Mouse (Mus musculus): ENCODE results near the gene Zdhhc7.

Gene Zdhhc7

DNA sequence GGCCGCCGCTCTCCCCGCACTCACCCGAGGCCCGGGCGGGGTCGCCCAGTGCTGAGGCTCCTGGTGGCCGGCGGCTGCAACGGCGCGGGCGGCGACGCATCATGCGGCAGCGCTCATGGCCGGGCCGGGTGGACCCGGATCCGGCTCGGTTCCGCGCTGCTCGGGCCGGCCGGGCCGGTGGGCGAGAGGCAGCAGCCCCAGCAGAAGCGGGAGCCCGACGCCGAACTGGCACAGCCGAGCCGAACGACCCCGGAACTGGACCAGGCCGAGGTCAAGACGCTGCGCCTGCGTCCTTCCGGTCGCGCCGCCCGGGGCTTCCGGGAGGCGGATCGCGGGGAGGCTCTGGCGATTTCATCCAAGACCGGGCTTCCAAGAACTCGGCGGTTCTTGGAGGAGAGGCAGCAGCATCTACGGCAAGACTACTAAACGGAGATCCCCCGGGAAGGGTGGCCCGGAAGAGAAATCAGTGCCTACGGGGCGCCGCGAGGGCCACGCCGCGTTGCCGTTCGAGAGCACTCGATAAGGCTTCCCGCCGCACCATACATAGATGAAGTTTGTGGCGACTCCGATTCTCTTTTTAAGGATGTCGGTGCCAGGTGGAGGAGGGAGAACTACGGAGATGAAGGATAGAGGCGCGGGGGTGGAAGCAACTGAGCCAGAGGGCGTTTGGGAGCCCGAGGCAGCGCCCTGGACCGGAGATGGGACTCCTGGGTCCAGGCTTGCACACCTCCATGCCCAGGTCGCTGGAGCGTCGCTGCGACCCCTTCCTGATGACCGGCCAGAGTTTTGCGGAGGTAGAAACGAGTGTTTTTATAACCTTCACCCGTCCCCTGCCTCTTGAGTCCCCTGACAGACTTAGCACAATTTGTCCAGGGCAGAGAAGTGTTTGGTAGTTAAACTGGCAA, at the start of gene Zdhhc7:
Gene Zdhhc7, minus strand, starts transcription at position 415 of the 905 bp plus-strand sequence.
- DNase-seq (ENCODE audit: low spot score in 2 of 2), result peak; percentile 69 to 82

DNA sequence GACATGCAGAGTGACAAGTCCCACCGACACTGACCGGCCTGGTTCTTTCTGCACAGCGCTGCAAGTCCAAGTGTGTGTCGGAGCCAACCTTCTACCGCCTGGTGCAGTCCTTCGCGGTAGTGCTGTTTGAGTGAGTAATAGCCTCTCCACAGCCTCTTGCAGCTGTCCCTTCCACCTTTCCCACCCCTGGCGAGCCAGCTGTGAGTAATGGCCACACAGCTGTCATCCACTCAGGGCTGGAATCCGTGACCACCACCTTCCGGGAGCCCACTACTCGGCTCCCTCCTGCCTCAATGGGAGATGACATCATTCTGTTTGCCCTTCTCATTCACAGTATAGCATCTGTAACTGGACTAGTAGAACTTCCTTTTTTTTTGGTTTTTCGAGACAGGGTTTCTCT, 48.7 kb upstream of the Zdhhc7 start:
- DNase-seq (ENCODE audit: low spot score in 2 of 2), result no peak

DNA sequence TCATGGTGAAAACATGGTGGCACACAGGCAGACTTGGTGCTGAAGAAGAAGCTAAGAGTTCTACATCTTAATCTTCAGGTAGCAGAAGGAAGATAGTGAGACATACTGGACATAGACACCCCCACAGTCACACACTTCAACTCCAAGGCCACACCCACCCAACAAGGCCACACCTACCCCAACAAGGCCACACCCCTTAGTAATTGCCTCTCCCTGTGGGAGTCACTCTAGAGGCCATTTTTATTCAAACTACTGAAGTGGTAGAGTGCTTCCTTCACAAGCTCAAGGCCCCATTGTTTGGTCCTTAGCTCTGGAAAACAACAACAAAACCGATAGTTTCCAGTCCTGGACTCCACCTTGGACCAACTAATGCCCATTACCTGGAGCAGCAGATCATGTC, 44.8 kb upstream of the Zdhhc7 start:
- no peak for DNase-seq (ENCODE audit: low spot score in 2 of 2)

DNA sequence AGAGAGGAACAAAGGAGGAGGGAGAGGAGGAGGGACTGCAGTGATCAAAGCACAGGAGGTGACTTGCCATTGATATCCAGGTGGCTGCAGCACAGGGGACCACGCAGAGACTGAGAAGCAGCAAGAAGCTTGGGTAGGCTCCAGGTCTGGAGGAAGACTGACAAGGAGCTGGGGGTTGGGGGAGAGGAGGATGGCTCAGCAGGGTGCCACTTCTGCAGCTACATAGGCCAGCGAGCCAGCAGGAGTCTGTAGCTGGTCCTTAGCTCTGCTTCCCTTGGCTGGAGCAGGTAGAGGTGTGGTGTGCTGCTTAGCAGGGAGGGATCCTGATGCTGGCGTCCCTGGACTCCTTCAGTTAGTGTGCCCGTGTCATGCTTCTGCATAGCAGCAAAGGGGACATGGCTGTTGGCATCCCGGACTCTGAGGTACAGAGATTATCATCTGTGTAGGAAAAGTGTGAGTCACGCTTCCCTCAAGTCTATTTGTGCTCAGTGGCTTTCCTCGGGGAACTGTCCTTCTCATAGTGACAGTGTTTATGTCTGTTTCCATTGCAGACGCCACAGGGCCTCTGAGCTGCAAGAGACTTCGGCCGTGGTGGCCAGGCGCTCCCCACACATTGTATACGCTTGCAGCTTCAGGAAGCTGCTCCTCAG, 43.5 kb upstream of the Zdhhc7 start:
- DNase-seq (ENCODE audit: low spot score in 2 of 2), result no peak

DNA sequence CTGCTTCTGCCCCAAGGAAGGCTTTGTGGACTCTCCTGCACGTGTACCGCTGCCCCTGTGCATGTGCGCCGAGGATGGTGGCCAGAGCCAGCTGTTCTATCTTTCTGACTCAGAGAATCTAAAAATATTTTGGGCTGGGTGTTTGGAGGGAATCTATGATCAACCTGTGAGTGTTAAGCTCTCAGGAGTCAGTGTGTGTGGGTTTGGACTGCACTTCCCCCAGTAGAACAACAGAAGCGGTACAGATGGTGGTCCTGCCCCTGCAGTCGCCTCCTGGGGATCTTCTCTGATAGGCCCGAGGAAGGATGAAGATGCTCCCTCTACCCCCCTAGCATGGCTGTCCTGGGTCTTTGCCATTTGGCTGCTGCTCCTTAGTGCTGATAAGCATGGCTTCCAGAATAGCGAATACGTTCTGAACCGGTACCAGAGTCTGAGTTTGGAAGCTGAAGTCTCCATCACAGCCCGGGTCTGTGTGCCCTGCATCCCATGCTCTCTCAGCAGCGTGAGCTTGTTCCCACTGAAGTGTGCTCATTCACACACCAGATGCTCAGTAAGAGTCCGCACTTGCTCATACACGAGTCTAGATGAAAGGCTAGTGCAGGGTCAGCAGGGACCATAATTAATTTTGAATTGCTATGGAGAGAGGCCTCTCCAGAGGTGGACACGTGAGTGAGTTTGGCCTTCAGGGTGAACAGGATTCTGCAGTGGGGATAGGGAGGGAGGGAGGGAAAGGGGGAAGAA, 42.8 kb upstream of the Zdhhc7 start:
- DNase-seq (ENCODE audit: low spot score in 2 of 2), result no peak

DNA sequence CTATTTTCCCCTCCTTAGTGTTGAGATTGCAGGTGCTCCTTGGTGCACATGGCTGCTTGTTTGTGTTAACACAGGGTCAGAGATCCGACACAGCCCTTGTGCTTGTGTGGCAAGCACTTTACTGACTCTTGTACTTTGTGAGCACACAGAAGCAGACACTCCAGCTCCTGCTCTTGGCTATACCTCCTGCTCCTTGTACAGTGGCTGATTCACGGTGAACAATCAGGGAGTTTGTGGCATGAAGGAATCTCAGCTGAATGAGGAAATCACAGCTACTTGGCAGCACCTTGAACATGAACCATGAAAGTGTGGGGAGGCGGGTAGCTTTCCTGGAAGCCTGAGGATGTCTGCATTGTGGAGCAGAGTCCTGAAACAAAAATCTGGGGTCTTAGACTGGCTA, 39.5 kb upstream of the Zdhhc7 start:
- DNase-seq (ENCODE audit: low spot score in 2 of 2), result no peak

DNA sequence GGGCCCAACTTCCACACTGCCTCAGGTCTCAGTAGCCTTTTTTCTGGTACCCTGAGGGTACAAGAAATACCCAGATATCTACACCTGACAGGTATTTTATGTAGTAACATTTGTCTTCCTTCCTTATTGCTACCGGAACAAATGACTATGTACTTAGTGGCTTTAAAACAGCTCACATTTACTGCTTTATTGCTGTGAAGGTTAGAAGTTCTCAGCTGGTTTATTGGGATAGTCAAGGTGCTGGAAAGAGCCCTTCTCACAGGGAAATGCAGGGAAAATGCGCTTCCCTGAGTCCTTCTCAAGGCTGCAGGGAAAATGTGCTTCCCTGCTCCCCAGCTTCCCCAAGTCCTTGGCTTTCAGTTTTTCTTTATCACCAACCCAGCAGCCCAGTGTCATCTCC, 37.7 kb upstream of the Zdhhc7 start:
- DNase-seq (ENCODE audit: low spot score in 2 of 2), result no peak

DNA sequence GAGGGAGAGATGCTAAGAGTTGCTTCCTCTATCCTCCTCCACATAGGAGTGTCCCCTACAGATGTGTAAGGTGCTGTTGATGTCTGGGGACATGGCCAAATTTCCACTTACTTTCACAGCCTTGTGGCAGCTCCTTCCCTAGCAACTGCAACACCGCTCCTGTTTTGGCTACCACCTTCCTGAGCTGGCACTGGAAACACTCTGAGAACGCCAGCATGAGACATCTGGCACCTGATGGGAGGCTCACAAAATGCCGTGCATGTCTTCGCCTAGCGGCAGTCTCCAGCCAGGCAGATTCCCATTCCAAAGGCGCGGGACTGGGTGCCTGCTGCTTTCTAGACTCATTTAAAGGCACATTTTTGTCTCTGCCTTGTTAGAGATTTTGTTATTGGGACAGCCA, 35.3 kb upstream of the Zdhhc7 start:
- DNase-seq (ENCODE audit: low spot score in 2 of 2), result peak; percentile 51 to 76

DNA sequence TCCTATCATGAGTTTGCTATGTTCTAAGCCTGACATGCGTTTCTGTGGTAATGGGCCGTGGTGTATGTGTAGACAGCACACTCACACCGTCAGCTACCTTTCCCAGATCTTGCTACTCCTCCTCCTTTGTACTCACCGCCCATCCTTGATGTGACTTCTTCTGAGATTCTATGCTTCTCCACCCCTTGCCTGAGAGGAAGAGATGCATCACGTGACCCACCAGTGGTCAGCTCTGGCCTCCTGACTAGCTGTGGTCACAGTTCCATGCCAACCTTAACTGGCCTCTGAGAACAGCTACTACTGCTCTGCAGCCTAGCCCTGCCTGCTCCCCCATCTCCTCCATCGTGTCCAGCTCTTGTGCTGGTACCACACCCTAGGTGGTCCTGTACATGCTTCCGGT, 34.4 kb upstream of the Zdhhc7 start:
- no peak for DNase-seq (ENCODE audit: low spot score in 2 of 2)

DNA sequence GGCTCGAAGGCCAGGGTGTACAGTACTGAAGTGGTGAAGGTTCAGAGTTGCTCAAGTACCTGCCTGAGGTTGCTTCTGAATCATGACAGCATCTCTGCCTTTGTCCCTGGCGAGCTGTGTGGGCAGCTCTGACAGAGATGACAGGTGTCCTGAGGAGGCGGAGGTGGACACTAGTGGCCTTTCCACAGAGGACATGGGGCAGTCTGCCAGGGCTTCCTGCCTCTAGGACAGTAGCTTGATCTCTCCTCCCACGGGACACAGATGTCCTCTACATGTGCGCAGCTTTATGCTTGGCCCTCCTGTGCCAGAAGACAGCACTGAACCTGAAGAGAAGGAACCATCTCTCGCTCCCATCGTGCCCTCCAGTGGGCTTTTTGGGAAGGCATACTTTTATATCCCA, 31.9 kb upstream of the Zdhhc7 start:
- no peak for DNase-seq (ENCODE audit: low spot score in 2 of 2)

DNA sequence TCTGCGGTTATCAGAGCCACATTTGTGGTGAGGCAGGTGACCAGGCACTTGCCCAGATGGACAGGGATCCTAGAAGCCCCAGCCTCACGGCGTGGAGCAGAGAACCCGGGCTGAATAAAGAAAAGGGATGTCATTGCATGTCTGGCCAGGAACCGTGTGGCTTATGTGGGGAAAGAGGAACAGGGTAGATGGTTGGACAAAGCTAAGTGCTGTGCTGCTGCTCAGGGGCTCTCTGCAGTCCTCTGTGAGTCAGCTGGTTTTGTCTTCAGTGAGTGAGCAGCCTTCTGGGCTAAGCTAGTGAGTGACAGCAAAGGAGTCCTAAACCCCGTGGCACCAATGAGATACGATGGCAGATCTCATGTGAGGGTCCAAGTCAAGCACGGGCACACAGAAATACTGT, 29.9 kb upstream of the Zdhhc7 start:
- no peak for DNase-seq (ENCODE audit: low spot score in 2 of 2)

DNA sequence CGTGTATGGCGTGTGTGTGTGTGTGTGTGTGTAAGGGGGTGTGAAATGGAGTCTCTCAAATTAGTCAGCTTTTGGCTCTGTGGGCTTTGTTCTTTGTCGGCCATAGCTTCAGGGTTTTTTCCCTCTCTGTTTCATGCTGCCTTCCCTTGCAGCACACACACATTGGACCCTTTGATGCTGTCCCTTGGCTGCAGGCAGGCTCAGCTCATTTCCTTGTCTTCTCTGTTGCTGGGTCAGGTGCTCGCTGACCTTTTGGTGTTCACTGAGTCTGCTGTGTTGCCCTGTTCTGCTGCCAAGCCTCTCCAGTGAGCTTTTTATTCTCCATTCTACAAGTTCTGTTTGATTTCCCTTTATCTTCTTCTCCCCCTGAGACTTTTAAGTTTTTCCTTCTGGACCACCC, 28.3 kb upstream of the Zdhhc7 start:
- DNase-seq (ENCODE audit: low spot score in 2 of 2), result no peak

DNA sequence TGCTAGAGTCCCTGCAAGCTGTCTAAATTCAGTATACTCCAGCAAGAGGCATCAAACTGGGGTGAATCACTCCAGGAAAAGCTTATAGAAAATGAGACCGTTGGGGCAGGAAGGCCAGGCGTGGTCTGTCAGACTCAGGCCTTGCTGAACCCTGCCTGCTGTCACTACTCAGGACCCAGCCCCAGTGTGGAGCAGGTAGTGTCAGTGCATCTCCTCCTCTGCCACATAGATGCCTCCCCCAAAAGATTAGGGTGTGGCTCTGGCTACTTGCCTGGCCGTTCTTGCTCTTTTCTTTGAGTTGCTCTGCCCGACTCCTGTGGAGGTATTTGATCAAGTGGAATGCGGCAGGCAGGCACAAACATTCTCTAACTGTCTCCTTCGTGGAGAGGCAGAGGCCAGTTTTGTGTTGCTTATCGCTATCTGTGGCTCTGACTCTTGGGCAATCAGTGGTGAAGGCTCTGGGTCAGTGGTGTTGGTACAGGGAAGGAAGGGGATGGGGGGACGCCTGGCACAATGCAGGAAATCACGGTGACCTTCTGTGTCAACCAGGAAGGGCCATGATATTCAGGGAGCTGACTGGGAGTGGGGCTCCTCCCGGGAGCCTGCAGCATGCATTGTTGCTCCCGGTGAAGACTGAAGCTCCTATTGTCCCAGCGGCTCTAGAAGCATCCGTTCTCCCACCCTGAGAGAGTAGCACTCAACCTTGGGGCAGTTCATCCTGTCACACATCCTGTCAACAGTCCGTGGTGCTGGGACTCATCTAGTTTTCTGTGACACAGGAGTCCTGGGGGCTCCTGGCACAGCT, 25.3 kb upstream of the Zdhhc7 start:
- DNase-seq (ENCODE audit: low spot score in 2 of 2), result no peak

DNA sequence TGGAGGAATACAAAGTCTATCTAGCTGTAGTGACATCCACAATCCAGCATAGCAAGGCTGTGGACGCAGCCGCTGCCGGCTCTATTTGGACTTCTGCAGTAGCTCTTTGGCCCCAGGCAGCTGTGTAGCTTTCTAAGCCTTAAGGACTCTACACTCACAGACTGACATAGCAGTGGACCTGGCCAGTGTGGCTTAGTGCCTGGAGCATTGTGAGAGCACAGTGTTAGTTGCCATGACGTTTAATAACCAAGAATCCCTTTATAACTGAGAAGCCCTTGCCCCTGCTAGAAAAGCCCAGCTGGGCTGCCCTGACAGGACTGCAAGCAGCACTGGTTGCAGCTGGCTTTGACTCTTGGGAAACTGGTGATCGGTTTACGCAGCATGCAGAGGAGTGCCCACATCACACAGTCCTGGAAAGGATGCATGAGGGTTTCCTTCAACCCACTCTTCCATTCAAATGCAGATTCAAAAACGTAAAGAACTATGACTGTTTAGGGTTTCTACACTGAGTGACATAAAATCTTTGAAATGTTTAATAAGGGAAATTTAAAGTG, 23.6 kb upstream of the Zdhhc7 start:
- no peak for DNase-seq (ENCODE audit: low spot score in 2 of 2)

DNA sequence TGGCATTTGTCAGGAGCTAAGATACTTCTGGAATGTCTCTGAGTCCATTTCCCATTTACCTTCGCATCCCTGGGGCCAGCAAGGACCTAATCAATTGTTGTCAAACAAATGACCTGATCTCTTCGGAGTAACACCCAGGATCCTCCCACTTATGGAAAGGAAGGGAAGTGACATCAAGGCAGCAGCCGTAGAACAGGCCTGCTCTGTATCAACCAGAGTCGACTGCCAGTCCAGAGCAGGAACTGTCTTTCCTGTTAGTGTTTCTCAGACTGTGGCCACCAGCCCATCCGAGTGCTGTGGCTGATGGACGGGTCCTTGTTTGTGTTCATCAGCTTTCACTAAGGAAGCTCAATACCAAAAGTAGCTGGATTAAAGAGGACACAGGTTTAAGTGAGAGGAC, 23.0 kb upstream of the Zdhhc7 start:
- no peak for DNase-seq (ENCODE audit: low spot score in 2 of 2)

DNA sequence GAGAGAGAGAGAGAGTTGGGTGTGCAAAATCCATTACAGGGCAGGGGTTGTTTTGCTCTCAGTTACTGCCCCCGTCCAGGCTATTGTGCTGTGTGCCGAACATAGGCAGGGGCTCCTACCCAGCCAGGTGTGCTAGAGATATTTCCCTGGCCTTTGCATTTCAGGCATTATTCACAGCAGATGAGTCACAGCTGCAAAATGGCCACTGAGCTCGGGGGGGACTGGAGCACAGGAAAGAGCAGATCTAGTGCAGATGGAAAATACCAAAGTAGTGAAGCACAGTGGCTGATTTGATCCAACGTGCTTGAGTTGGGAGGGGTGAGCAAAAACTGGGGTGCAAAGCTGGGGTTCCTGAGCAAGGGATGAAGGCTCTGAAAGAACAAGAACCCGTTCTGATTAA, 19.7 kb upstream of the Zdhhc7 start:
- no peak for DNase-seq (ENCODE audit: low spot score in 2 of 2)

DNA sequence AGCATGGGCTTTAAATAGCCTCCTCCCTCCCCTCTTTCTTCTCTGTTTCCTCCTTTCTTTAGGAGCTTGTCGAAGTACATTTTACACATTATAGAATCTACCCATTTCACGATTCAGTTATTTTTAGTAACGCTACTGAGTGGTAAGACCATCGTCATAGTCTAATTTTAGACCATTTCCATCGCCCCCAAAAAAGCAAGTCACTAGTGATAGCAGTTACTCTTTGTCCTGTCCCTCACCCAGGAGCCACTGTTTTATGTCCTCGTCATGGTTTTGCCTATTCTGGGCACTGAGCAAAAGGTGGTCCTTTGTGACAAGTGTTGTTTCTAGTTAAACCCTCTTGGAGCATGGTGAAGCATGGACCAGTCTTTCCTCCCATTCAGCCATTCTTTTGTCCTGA, 18.6 kb upstream of the Zdhhc7 start:
- DNase-seq (ENCODE audit: low spot score in 2 of 2), result no peak

DNA sequence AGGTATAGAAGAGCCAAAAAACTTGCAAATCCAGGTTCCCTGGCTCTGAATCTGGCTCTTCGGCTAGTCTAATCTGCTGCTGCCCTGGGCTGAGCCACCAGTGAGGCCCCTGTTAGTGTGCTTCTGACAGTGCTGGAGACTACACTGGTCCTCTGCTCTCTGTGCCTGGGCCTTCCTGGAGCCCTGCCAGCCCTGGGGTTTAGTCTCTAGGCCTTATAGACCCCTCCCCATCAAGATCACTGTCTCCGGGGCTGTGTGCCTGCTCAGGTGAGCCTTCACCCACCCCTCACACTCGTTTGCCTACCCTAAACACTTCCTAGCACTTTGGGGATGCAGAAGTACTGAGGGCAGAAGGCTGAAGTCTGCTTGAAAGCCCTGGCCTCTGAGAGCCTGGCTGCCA, 18.1 kb upstream of the Zdhhc7 start:
- DNase-seq (ENCODE audit: low spot score in 2 of 2), result no peak

DNA sequence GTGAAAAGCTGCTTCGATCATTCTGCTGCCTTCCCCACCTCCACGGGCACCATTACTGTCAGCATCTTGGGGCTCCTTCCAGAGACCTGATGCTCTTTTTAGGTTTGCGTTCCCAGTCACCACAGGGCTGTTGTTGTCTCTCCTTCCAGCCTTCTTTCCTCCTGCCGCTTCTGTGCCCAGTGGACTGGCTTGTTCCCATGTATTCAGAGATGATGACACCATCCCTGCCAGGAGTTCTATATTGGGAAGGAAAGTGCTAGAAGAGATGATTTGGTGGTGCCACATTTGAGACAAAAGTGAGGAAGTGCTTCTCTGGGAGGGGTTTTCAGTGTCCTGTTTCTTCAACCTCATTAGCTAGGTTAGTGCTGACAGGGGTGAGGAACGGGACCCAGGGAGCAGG, 17.6 kb upstream of the Zdhhc7 start:
- DNase-seq (ENCODE audit: low spot score in 2 of 2), result no peak

DNA sequence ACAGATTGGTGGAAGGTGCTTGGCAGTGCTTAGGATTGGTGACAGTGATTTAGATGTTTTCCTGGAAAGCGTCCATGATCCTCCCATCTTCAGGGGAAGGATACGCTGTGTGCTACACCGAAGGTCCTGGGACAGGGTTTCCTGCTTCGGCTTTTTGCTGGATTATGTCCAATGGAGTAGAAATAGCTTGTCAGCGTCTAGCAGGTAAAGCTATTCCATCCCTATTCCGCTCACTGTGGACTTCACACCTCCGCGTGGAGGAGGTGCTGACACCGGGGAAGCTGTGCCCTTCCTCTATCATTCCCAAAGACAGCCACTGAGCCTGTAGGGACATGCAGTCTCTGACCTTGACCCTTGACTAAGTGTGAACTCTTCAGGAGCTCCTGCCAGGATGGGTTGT, 16.9 kb upstream of the Zdhhc7 start:
- no peak for DNase-seq (ENCODE audit: low spot score in 2 of 2)

DNA sequence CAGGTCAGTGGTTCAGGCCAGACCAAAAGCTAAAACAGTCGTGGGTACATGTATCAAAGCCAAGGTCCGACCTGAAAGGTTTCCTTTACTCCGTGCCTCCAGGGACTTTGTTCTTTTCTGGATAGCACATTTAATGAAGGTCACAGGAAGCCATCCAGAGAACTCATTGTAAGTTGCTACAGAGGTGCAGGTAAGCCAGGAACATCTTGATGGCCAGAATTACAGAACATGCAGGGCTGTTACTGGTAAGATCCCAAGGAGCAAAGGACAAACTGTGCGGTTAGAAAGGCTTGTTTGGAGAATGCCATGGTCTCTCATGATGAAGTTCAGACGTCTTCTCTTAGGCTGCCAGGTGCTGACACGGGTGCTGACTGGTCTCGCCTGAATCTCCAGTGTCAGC, 15.3 kb upstream of the Zdhhc7 start:
- DNase-seq (ENCODE audit: low spot score in 2 of 2), result no peak
